Mouse (Mus musculus) spleen, adult 2 months (tissue): ENCODE results near the gene Asl.

Experiments
- CTCF ChIP-seq: fragments of 200-500 bp; IDR thresholded peaks from 2 replicates; pipeline ENCODE4 v1.5.1; 2011; ENCODE audit warnings: mild to moderate bottlenecking, inconsistent platforms; ENCODE audit not compliant: insufficient read depth, insufficient read length, insufficient replicate concordance; ENCODE audit errors: extremely low read depth
- POLR2A ChIP-seq: fragments of 200-500 bp; IDR thresholded peaks from 2 replicates; pipeline ENCODE4 v1.6.1; 2011; ENCODE audit warnings: low read depth, low read length, inconsistent platforms

DNA sequence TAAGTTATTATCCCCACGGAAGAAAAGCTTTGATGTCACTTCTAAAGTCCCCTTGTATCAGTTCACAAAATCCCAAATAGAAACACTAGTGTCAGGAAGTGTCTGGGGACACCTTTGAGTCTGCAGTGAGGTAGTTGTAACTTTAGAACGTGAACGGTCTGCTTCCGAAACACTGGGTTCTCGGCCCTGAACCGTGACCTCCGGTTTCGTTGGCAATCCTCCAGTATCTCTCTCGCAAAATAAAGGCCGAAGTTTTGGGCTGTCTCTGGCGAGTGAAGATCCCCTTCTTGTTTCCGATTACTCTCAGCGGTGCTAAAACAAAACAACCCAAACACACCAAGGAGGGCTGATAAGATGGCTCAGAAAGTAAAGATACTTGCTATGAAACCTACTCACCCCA is 39.7 kb downstream of the Asl start:
- no peak for TF ChIP-seq POLR2A
- no peak for TF ChIP-seq CTCF
